Mouse (Mus musculus): ENCODE measurements around the gene Dctn3. TPM values are rescaled to one million over a fixed set of nuclear protein-coding genes. Genes with fewer than 3 reads are reported as not detected.

Dctn3 gene
- polyA plus RNA-seq, 1 experiment: 48.2 TPM

GRCm38 (mm10) chr4:41672522-41672963 lies 50.4 kb downstream of the Dctn3 start:
- no peaks in the 10 kb centered on the region for H3K4me1 ChIP-seq (ENCODE audit: control insufficient read depth, insufficient read depth, low read length)
- 61% methylated on average over 8 of the region's 8 CpGs for WGBS
- H3K27ac ChIP-seq (ENCODE audit: control insufficient read depth, insufficient read depth, low read depth, low read length, poor library complexity): no peak overlapping the region
- TF ChIP-seq CTCF (IDR thresholded peaks at IDR 0.05; ENCODE audit: control insufficient read depth, insufficient read depth, low read length): no peak
- no peak for TF ChIP-seq POLR2A (IDR thresholded peaks at IDR 0.05; ENCODE audit: borderline replicate concordance, control insufficient read depth, low read depth, low read length)
- no peak overlapping the region for H3K4me3 ChIP-seq (replicated peaks; ENCODE audit: control insufficient read depth, low read depth, low read length)

DNA sequence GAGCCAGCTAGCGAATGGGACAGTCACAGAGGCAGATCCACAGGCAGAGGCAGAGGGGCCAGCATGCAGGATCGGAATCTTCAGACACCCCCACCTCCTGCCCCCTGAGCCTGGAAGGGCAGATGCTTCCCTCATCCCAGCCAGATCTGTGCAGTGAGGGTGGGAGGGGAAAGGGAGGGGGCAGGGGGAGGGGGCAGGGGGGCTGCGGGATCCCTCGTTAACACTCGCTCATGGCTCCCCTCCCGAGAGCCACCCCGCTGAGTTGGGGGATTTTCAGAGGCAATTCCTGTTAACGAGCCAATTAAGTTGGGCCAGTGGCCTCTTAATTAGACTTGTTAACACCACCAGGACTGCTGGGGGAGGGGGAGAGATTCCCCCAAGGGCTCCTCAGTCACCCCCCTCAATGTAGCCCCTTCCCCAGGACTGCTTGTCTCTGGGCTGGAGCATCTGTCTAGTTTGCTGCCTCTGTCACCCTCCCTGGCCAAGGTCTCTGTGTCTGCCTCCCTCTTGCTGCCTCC lies 50.9 kb downstream of the Dctn3 start:
- TF ChIP-seq POLR2A (IDR thresholded peaks at IDR 0.05; ENCODE audit: borderline replicate concordance, control insufficient read depth, low read depth, low read length): no peak
- no peak for TF ChIP-seq CTCF (IDR thresholded peaks at IDR 0.05; ENCODE audit: control insufficient read depth, insufficient read depth, low read length)
- 50% methylated on average over 8 of the region's 8 CpGs for WGBS
- H3K4me3 ChIP-seq (replicated peaks; ENCODE audit: control insufficient read depth, low read depth, low read length): no peak overlapping the region

GRCm38 (mm10) chr4:41671500-41671899 lies 51.5 kb downstream of the Dctn3 start:
- H3K27ac ChIP-seq (ENCODE audit: control insufficient read depth, insufficient read depth, low read depth, low read length, poor library complexity): no peak overlapping the region
- TF ChIP-seq POLR2A (IDR thresholded peaks at IDR 0.05; ENCODE audit: borderline replicate concordance, control insufficient read depth, low read depth, low read length) (no peak), CTCF (IDR thresholded peaks at IDR 0.05; ENCODE audit: control insufficient read depth, insufficient read depth, low read length) (no peak)
- WGBS: 20% methylated on average over 5 of the region's 5 CpGs

More for the DNA sequence above, 50.9 kb downstream of the Dctn3 start:
- Histone ChIP-seq H3K4me1 (ENCODE audit: control insufficient read depth, insufficient read depth, low read length) (no peaks in the 10 kb centered on the region), H3K27ac (ENCODE audit: control insufficient read depth, insufficient read depth, low read depth, low read length, poor library complexity) (no peak overlapping the region)

DNA sequence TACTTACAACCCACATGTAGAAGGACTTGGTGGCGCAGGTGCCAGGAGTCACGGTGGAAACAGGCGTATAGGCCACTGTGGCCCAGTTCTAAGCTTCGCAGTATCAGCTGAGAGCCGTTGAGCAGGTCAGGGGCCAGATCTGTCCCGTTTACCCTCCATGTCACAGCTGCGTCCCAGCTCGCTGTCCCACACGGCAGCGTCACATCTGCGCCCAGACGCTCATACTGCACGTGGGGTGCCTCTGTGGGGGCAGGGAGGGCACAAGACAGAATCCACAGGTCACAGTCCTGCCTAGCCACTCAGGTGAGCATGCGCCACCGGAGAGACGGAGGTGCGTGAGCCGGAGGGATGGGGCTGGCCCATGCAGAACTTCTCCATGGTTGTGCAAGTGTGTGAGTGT lies 52.1 kb downstream of the Dctn3 start:
- 86% methylated on average over 18 of the region's 18 CpGs for WGBS
- Histone ChIP-seq H3K27ac (ENCODE audit: control insufficient read depth, insufficient read depth, low read depth, low read length, poor library complexity) (no peak overlapping the region), H3K4me1 (ENCODE audit: control insufficient read depth, insufficient read depth, low read length) (no peaks in the 10 kb centered on the region), H3K4me3 (replicated peaks; ENCODE audit: control insufficient read depth, low read depth, low read length) (no peak overlapping the region)
- TF ChIP-seq CTCF (IDR thresholded peaks at IDR 0.05; ENCODE audit: control insufficient read depth, insufficient read depth, low read length) (no peak), POLR2A (IDR thresholded peaks at IDR 0.05; ENCODE audit: borderline replicate concordance, control insufficient read depth, low read depth, low read length) (no peak)

More at GRCm38 (mm10) chr4:41671500-41671899, 51.5 kb downstream of the Dctn3 start:
- Histone ChIP-seq H3K4me1 (ENCODE audit: control insufficient read depth, insufficient read depth, low read length) (no peaks in the 10 kb centered on the region), H3K4me3 (replicated peaks; ENCODE audit: control insufficient read depth, low read depth, low read length) (no peak overlapping the region)

- Histone ChIP-seq H3K4me3 (replicated peaks; ENCODE audit: control insufficient read depth, low read depth, low read length) (no peak overlapping the region), H3K4me1 (ENCODE audit: control insufficient read depth, insufficient read depth, low read length) (no peaks in the 10 kb centered on the region), H3K27ac (ENCODE audit: control insufficient read depth, insufficient read depth, low read depth, low read length, poor library complexity) (no peak overlapping the region)
- WGBS: 86% methylated on average over 11 of the region's 11 CpGs
- no peak for TF ChIP-seq CTCF (IDR thresholded peaks at IDR 0.05; ENCODE audit: control insufficient read depth, insufficient read depth, low read length)
- no peak for TF ChIP-seq POLR2A (IDR thresholded peaks at IDR 0.05; ENCODE audit: borderline replicate concordance, control insufficient read depth, low read depth, low read length)
These were observed 56.3 kb downstream of the Dctn3 start for GRCm38 (mm10) chr4:41666646-41667045.

DNA sequence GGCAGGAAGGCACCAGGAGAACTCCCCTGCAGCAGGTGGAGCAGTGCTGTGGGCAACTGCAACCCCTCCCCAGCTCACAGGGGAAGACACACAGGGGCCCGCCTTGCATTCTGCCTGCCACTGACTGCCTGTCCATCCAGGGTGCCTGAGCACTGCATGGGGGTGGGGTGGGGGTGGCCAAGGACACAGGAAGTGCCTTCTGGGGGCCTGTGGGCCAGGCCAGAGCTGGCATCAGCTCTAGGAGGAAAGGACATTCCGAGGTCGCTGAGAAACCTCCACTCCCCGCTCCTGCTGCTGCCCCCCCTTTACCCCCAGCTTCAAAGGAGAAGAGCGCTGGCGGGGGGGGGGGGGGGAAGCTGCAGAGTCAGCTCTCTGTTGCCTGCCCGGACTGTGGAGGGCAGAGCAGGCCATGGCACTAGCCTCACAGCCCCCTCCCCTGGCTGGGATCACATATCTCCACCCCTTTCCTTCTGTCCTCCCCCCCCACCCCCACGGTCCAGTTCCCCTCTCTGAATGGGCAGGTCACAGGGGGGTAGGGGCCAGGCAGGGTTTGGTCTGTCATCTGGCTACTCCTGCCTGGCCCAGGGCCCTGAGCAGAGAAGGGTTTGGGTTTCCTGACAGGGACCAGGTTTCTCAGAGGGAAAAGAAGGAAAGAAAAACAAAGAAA lies 57.8 kb downstream of the Dctn3 start:
- Histone ChIP-seq H3K4me3 (replicated peaks; ENCODE audit: control insufficient read depth, low read depth, low read length) (no peak overlapping the region), H3K4me1 (ENCODE audit: control insufficient read depth, insufficient read depth, low read length) (no peaks in the 10 kb centered on the region), H3K27ac (ENCODE audit: control insufficient read depth, insufficient read depth, low read depth, low read length, poor library complexity) (no peak overlapping the region)
- 7% methylated on average over 8 of the region's 8 CpGs for WGBS
- TF ChIP-seq POLR2A (IDR thresholded peaks at IDR 0.05; ENCODE audit: borderline replicate concordance, control insufficient read depth, low read depth, low read length): no peak
- no peak for TF ChIP-seq CTCF (IDR thresholded peaks at IDR 0.05; ENCODE audit: control insufficient read depth, insufficient read depth, low read length)

Other genes starting within 250 kb of the Dctn3 start
- gene AI464131, start 220.1 kb downstream of the Dctn3 start, polyA plus RNA-seq (2011; ENCODE audit: insufficient read depth, insufficient read length, low replicate concordance, missing spikeins): 0.31 TPM in 1 of 2 replicates, not detected in the other
- gene 1110017D15Rik, start 205.8 kb downstream of the Dctn3 start, polyA plus RNA-seq (2011; ENCODE audit: insufficient read depth, insufficient read length, low replicate concordance, missing spikeins): not detected in 2 replicates
- gene Fam219a, start 153.6 kb downstream of the Dctn3 start, polyA plus RNA-seq (2011; ENCODE audit: insufficient read depth, insufficient read length, low replicate concordance, missing spikeins): 6.9 and 17.8 TPM in 2 replicates
- not detected in 2 replicates for gene Dnaic1, start 153.4 kb downstream of the Dctn3 start, polyA plus RNA-seq (2011; ENCODE audit: insufficient read depth, insufficient read length, low replicate concordance, missing spikeins)
- gene Enho, start 82.8 kb downstream of the Dctn3 start, polyA plus RNA-seq (2011; ENCODE audit: insufficient read depth, insufficient read length, low replicate concordance, missing spikeins): 1.0 and 1.2 TPM in 2 replicates
- not detected in 2 replicates for gene Cntfr, start 26.1 kb downstream of the Dctn3 start, polyA plus RNA-seq (2011; ENCODE audit: insufficient read depth, insufficient read length, low replicate concordance, missing spikeins)
- 77.3 and 83.6 TPM in 2 replicates for gene Il11ra1, start 23.2 kb downstream of the Dctn3 start, polyA plus RNA-seq (2011; ENCODE audit: insufficient read depth, insufficient read length, low replicate concordance, missing spikeins)
- 30.1 and 37.2 TPM in 2 replicates for gene Rpp25l, start 9.6 kb downstream of the Dctn3 start, polyA plus RNA-seq (2011; ENCODE audit: insufficient read depth, insufficient read length, low replicate concordance, missing spikeins)
- not detected in 2 replicates for gene Arid3c, start 8.0 kb upstream of the Dctn3 start, polyA plus RNA-seq (2011; ENCODE audit: insufficient read depth, insufficient read length, low replicate concordance, missing spikeins)
- 12.3 and 26.9 TPM in 2 replicates for gene Galt, start 32.1 kb upstream of the Dctn3 start, polyA plus RNA-seq (2011; ENCODE audit: insufficient read depth, insufficient read length, low replicate concordance, missing spikeins)
- gene Sigmar1, start 33.0 kb upstream of the Dctn3 start, polyA plus RNA-seq (2011; ENCODE audit: insufficient read depth, insufficient read length, low replicate concordance, missing spikeins): 6.0 and 13.4 TPM in 2 replicates
- gene Ccl27a, start 51.1 kb upstream of the Dctn3 start, polyA plus RNA-seq (2011; ENCODE audit: insufficient read depth, insufficient read length, low replicate concordance, missing spikeins): 6.2 and 28.8 TPM in 2 replicates
- gene Gm21541, start 180.4 kb upstream of the Dctn3 start, polyA plus RNA-seq (2011; ENCODE audit: insufficient read depth, insufficient read length, low replicate concordance, missing spikeins): not detected in 2 replicates
- 3.8 and 6.1 TPM in 2 replicates for gene Gm20878, start 218.4 kb upstream of the Dctn3 start, polyA plus RNA-seq (2011; ENCODE audit: insufficient read depth, insufficient read length, low replicate concordance, missing spikeins)
- 0.45 TPM in 1 of 2 replicates, not detected in the other for gene Fam205a4, start 242.9 kb upstream of the Dctn3 start, polyA plus RNA-seq (2011; ENCODE audit: insufficient read depth, insufficient read length, low replicate concordance, missing spikeins)

All from bone marrow, adult 2 months (tissue).